Mouse (Mus musculus) cerebellum, postnatal 25 days (tissue): ENCODE measurements around the gene Cyp4f18.
"Not testable (repeated sequence)": the region's sequence is repeated elsewhere in the genome, so short reads cannot be mapped to it uniquely, and the experiment has no call there.

ENCODE experiments used
- DNase-seq, 2 experiments: peaks; one replicate each; pipeline ENCODE4 v3.0.0; 2021; ENCODE audit warnings: mixed read lengths in 2 of 2

Cyp4f18 gene

GRCm38 (mm10) chr8:71974211-71974610 lies 35.2 kb downstream of the Cyp4f18 start:
- no peak for DNase-seq

- peak in 1 of 2 experiments; percentile 46 for DNase-seq
Observed at GRCm38 (mm10) chr8:71971945-71972344, 37.5 kb downstream of the Cyp4f18 start.

- DNase-seq = no peak
Observed at GRCm38 (mm10) chr8:71968636-71969035, 40.8 kb downstream of the Cyp4f18 start.

GRCm38 (mm10) chr8:71968100-71968499 lies 41.3 kb downstream of the Cyp4f18 start:
- no peak for DNase-seq

GRCm38 (mm10) chr8:71967261-71967660 lies 42.2 kb downstream of the Cyp4f18 start:
- DNase-seq = no peak

GRCm38 (mm10) chr8:71966411-71966810 lies 43.0 kb downstream of the Cyp4f18 start:
- DNase-seq = no peak

GRCm38 (mm10) chr8:71965166-71965565 lies 44.3 kb downstream of the Cyp4f18 start:
- no peak for DNase-seq

- DNase-seq = no peak
Observed at GRCm38 (mm10) chr8:71964051-71964450, 45.4 kb downstream of the Cyp4f18 start.

GRCm38 (mm10) chr8:71961796-71962195 lies 47.6 kb downstream of the Cyp4f18 start:
- DNase-seq = no peak

- DNase-seq = no peak
Observed at GRCm38 (mm10) chr8:71960483-71960882, 48.9 kb downstream of the Cyp4f18 start.

GRCm38 (mm10) chr8:71954666-71955065 lies 54.8 kb downstream of the Cyp4f18 start:
- no peak for DNase-seq

- DNase-seq = not testable (repeated sequence)
Observed at GRCm38 (mm10) chr8:71952961-71953700, 56.3 kb downstream of the Cyp4f18 start.

- DNase-seq = no peak
Observed at GRCm38 (mm10) chr8:71952489-71952888, 56.9 kb downstream of the Cyp4f18 start.

GRCm38 (mm10) chr8:71951436-71952161 lies 57.8 kb downstream of the Cyp4f18 start:
- DNase-seq = peak; percentile 25 to 26

- DNase-seq = peak; percentile 99
Observed at GRCm38 (mm10) chr8:71950482-71951221, 58.8 kb downstream of the Cyp4f18 start, which contains the start of gene Zfp961. Zfp961 (plus strand) TSS chr8:71951038.

- no peak for DNase-seq
Observed at GRCm38 (mm10) chr8:71948624-71949023, 60.8 kb downstream of the Cyp4f18 start.

GRCm38 (mm10) chr8:71941776-71942175 lies 67.7 kb downstream of the Cyp4f18 start:
- no peak for DNase-seq

- no peak for DNase-seq
Observed at GRCm38 (mm10) chr8:71940293-71941208, 68.9 kb downstream of the Cyp4f18 start.
